Mouse (Mus musculus): ENCODE measurements at regions not wholly inside any gene's neighbourhood (a gene's known extent, or its start where the extent isn't known, plus 50 kb on each side); places are given as distances from the start of the nearest gene placed in this dataset.

DNA sequence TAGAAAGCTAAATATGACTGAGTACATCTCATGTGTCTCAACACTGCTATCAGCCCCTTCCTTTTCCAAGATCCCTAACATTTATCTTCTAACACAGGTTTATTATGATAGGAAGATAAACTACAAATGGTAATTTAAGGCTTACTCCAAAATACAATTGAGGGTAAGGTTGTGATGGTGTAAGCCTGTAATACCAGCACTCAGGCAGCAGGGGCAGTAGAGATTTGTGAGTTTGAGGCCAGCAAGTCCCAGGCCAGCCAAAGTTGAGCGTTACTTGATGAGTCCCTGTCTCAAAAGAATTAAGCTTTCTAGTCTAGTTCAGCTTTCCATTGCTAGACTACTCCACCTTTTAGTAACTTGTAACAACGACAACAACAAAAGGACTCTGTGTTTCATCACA lies 69.1 kb downstream of the Pabpc6 start:
- TF ChIP-seq POLR2A (IDR thresholded peaks at IDR 0.05; ENCODE audit: borderline replicate concordance, extremely low read depth, insufficient read depth, insufficient read length) = no peak
- no peaks in the 10 kb centered on the region for H3K4me1 ChIP-seq (ENCODE audit: control insufficient read depth, insufficient read depth, low read length)
- no peak for ATAC-seq (ENCODE audit: low FRiP score, low read depth)
- H3K4me2 ChIP-seq (replicated peaks; ENCODE audit: low read depth, low read length, severe bottlenecking) = no peak overlapping the region
- H3K27me3 ChIP-seq (ENCODE audit: control insufficient read depth, insufficient read depth, low read length) = no peaks in the 10 kb centered on the region
- H3K4me3 ChIP-seq (replicated peaks; ENCODE audit: low read length) = no peak overlapping the region
- no peak overlapping the region for H3K27ac ChIP-seq (replicated peaks; ENCODE audit: low read depth, low read length)
- no peak overlapping the region for H3K9ac ChIP-seq (ENCODE audit: low read depth, low read length, severe bottlenecking)
- DNase-seq (ENCODE audit: low spot score) = no peak
- H3K36me3 ChIP-seq (ENCODE audit: control insufficient read depth, insufficient read depth, low read length) = no peaks in the 10 kb centered on the region
- WGBS = 84% methylated on average over 2 of the region's 2 CpGs
- H3K9me3 ChIP-seq (ENCODE audit: control insufficient read depth, low read length) = no peaks in the 10 kb centered on the region

Measured in limb, embryonic 14.5 days (tissue).